Mouse (Mus musculus) Patski (cell line): ENCODE data around the gene Serpinf2. TPM values are rescaled to one million over a fixed set of nuclear protein-coding genes. Genes with fewer than 3 reads are reported as not detected.
"Not testable (repeated sequence)": the region's sequence is repeated elsewhere in the genome, so short reads cannot be mapped to it uniquely, and the experiment has no call there.

Experiments
- ATAC-seq: fragments of 100-300 bp; one replicate; pipeline ENCODE4 v1.8.0; 2021
- CTCF ChIA-PET: fragments of 350-600 bp; sonication (Branson Sonifier 250); formaldehyde crosslinking; loops from one replicate; lab custom pipeline; 2022; ENCODE audit warnings: inconsistent platforms; lab: Charles Lee
- POLR2A ChIA-PET: fragments of 350-600 bp; sonication (Branson Sonifier 250); formaldehyde crosslinking; loops from one replicate; lab custom pipeline; 2022; ENCODE audit warnings: antibody characterized with exemption, inconsistent platforms; lab: Charles Lee
- DNase-seq: peaks from one replicate; pipeline ENCODE4 v3.0.0-alpha.2; 2011; ENCODE audit warnings: low read depth, low spot score
- H3K27me3 ChIP-seq: fragments of 371-371 bp; one replicate; pipeline ENCODE4 v1.5.1; 2021
- CTCF ChIP-seq: fragments of 100-300 bp; IDR thresholded peaks from one replicate; pipeline ENCODE4 v1.5.1; 2021
- in situ Hi-C: fragments of 300-500 bp; cut with MboI; formaldehyde crosslinking; loops from 3 replicates; pipeline ENCODE4 v1.11.1; 2018; ENCODE audit warnings: low pct_unique_long_range_greater_than_20kb, mixed read lengths
- polyA plus RNA-seq: library from polyadenylated mRNA; unstranded; gene quantifications from one replicate; pipeline ENCODE4 v1.2.3, GENCODE M21; 2021

The Serpinf2 gene
- polyA plus RNA-seq, 1 experiment from 2014 or later: 0.04 TPM

- DNase-seq: peak; percentile 99
- in situ Hi-C loops: loop anchor here (5.0 to 10.0 kb wide), 3 partner anchors 59 to 476 kb away; partner anchors contain the start of gene Ovca2
- no peaks in the 10 kb centered on the region for H3K27me3 ChIP-seq
- ATAC-seq: peak; percentile 65
- no peak for TF ChIP-seq CTCF
- CTCF ChIA-PET: interaction anchor here (1.2 to 5.6 kb wide), 3 partner anchors 19 to 59 kb away, joined by 4 to 36 read pairs (median 4); partner anchors contain the start of gene Rilp
- POLR2A ChIA-PET: interaction anchor here (0.7 to 4.2 kb wide), 4 partner anchors 49 to 116 kb away, joined by 3 to 25 read pairs (median 4); partner anchors contain the start of genes Rilp, Rpa1 and Smyd4
Observed at GRCm38 (mm10) chr11:75460844-75461742, 21.7 kb upstream of the Serpinf2 start, which contains the start of gene Tlcd2. TSS of gene Tlcd2 (plus strand) at chr11:75461715.

GRCm38 (mm10) chr11:75460103-75460843, 20.9 kb upstream of the Serpinf2 start:
- DNase-seq (no peak), ATAC-seq (peak; percentile 24)
- no peaks in the 10 kb centered on the region for H3K27me3 ChIP-seq
- ChIA-PET CTCF (interaction anchor here (0.9 to 5.6 kb wide), 5 partner anchors 20 to 58 kb away, joined by 3 to 36 read pairs (median 4); partner anchors contain the start of gene Rilp), POLR2A (interaction anchor here (0.7 to 4.2 kb wide), 4 partner anchors 50 to 115 kb away, joined by 3 to 25 read pairs (median 4); partner anchors contain the start of genes Rilp, Rpa1 and Smyd4)
- in situ Hi-C loops: loop anchor here (5.0 to 10.0 kb wide), 3 partner anchors 58 to 475 kb away; partner anchors contain the start of gene Ovca2
- no peak for TF ChIP-seq CTCF

- in situ Hi-C loops: loop anchor here (5.0 to 10.0 kb wide), 3 partner anchors 57 to 475 kb away; partner anchors contain the start of gene Ovca2
- CTCF ChIA-PET: interaction anchor here (0.9 to 5.6 kb wide), 3 partner anchors 50 to 58 kb away, joined by 3 to 36 read pairs (median 9); no protein-coding TSS in a partner anchor
- TF ChIP-seq CTCF: no peak
- ATAC-seq (no peak), DNase-seq (no peak)
- POLR2A ChIA-PET: interaction anchor here (1.2 to 4.2 kb wide), 2 partner anchors 57 to 111 kb away, joined by 3 to 25 read pairs; partner anchors contain the start of genes Rpa1 and Smyd4
- H3K27me3 ChIP-seq: no peaks in the 10 kb centered on the region
Observed at GRCm38 (mm10) chr11:75459751-75460102, 20.3 kb upstream of the Serpinf2 start.

- POLR2A ChIA-PET: interaction anchor here (4.2 kb wide), 1 partner anchor 56 kb away, joined by 25 read pairs; no protein-coding TSS in a partner anchor
- no peak for DNase-seq
Observed at GRCm38 (mm10) chr11:75459141-75459711, 19.8 kb upstream of the Serpinf2 start.

GRCm38 (mm10) chr11:75458628-75459041, 19.2 kb upstream of the Serpinf2 start:
- in situ Hi-C loops: no loop called here
- no peak for DNase-seq

More at GRCm38 (mm10) chr11:75459141-75459711, 19.8 kb upstream of the Serpinf2 start:
- in situ Hi-C loops: no loop called here
- no peaks in the 10 kb centered on the region for H3K27me3 ChIP-seq
- ATAC-seq: no peak
- CTCF ChIA-PET: interaction anchor here (1.4 to 5.6 kb wide), 3 partner anchors 25 to 57 kb away, joined by 6 to 36 read pairs (median 9); no protein-coding TSS in a partner anchor
- TF ChIP-seq CTCF: no peak

GRCm38 (mm10) chr11:75458169-75458568, 18.8 kb upstream of the Serpinf2 start:
- in situ Hi-C loops: no loop called here
- CTCF ChIA-PET: interaction anchor here (1.4 to 5.6 kb wide), 3 partner anchors 24 to 56 kb away, joined by 6 to 36 read pairs (median 9); no protein-coding TSS in a partner anchor
- ATAC-seq (no peak), DNase-seq (no peak)
- no peaks in the 10 kb centered on the region for H3K27me3 ChIP-seq
- TF ChIP-seq CTCF: no peak
- POLR2A ChIA-PET: interaction anchor here (4.2 kb wide), 1 partner anchor 55 kb away, joined by 25 read pairs; no protein-coding TSS in a partner anchor

More at GRCm38 (mm10) chr11:75458628-75459041, 19.2 kb upstream of the Serpinf2 start:
- TF ChIP-seq CTCF: no peak
- CTCF ChIA-PET: interaction anchor here (1.4 to 5.6 kb wide), 3 partner anchors 24 to 57 kb away, joined by 6 to 36 read pairs (median 9); no protein-coding TSS in a partner anchor
- POLR2A ChIA-PET: interaction anchor here (4.2 kb wide), 1 partner anchor 55 kb away, joined by 25 read pairs; no protein-coding TSS in a partner anchor
- no peak for ATAC-seq
- H3K27me3 ChIP-seq: no peaks in the 10 kb centered on the region

GRCm38 (mm10) chr11:75456440-75456871, 17.1 kb upstream of the Serpinf2 start:
- H3K27me3 ChIP-seq: no peaks in the 10 kb centered on the region
- ChIA-PET POLR2A (interaction anchor here (0.9 kb wide), 1 partner anchor 10 kb away, joined by 6 read pairs; no protein-coding TSS in a partner anchor), CTCF (interaction anchor here (0.9 to 5.6 kb wide), 3 partner anchors 15 to 56 kb away, joined by 3 to 36 read pairs (median 3); no protein-coding TSS in a partner anchor)
- no peak for DNase-seq
- no peak for ATAC-seq
- in situ Hi-C loops: no loop called here
- no peak for TF ChIP-seq CTCF

- POLR2A ChIA-PET, H3K27me3 ChIP-seq, in situ Hi-C loops, DNase-seq, ATAC-seq: not testable (repeated sequence)
- CTCF ChIA-PET: interaction anchor here (1.4 to 5.6 kb wide), 2 partner anchors 14 to 54 kb away, joined by 3 to 36 read pairs; no protein-coding TSS in a partner anchor
Observed at GRCm38 (mm10) chr11:75455971-75456370, 16.6 kb upstream of the Serpinf2 start.
